Mouse (Mus musculus) forebrain, postnatal 0 days (tissue): ENCODE measurements around the gene Tnrc6a. TPM values are rescaled to one million over a fixed set of nuclear protein-coding genes. Genes with fewer than 3 reads are reported as not detected.

Source experiments
- ATAC-seq: fragments of 200-750 bp; cut with Nextera tagmentation; 2 replicates; pipeline ENCODE4 v1.8.0; 2017; ENCODE audit warnings: mild to moderate bottlenecking, moderate library complexity
- DNase-seq: peaks from one replicate; pipeline ENCODE4 v3.0.0-alpha.2; 2015
- H3K27ac ChIP-seq: fragments of 300-500 bp; sonication (generic); 2 replicates; pipeline ENCODE4 v1.5.1; 2014; ENCODE audit warnings: low read depth, mild to moderate bottlenecking, antibody characterized with exemption, low read length, moderate library complexity, mixed read lengths
- H3K27me3 ChIP-seq: fragments of 300-500 bp; sonication (generic); 2 replicates; pipeline ENCODE4 v1.6.1; 2014; ENCODE audit warnings: mild to moderate bottlenecking, low read length, mixed read lengths; ENCODE audit not compliant: insufficient read depth
- H3K36me3 ChIP-seq: fragments of 300-500 bp; sonication (generic); 2 replicates; pipeline ENCODE4 v1.6.1; 2014; ENCODE audit warnings: mild to moderate bottlenecking, moderate library complexity; ENCODE audit not compliant: insufficient read depth
- H3K4me1 ChIP-seq: fragments of 300-500 bp; sonication (generic); 2 replicates; pipeline ENCODE4 v1.6.1; 2014; ENCODE audit warnings: antibody characterized with exemption; ENCODE audit not compliant: insufficient read depth
- H3K4me2 ChIP-seq: fragments of 300-500 bp; sonication (generic); 2 replicates; pipeline ENCODE4 v1.6.1; 2014; ENCODE audit warnings: low read depth, mild to moderate bottlenecking, moderate library complexity
- H3K4me3 ChIP-seq: fragments of 300-500 bp; sonication (generic); 2 replicates; pipeline ENCODE4 v1.5.1; 2014; ENCODE audit warnings: low read depth, low read length, mixed read lengths
- H3K9ac ChIP-seq: fragments of 300-500 bp; sonication (generic); 2 replicates; pipeline ENCODE4 v1.6.1; 2014; ENCODE audit warnings: mild to moderate bottlenecking
- H3K9me3 ChIP-seq: fragments of 300-500 bp; sonication (generic); 2 replicates; pipeline ENCODE4 v1.6.1; 2016; ENCODE audit warnings: low read length
- CTCF ChIP-seq: sonication (generic); IDR thresholded peaks from 2 replicates; pipeline ENCODE4 v1.5.1; 2016; ENCODE audit warnings: antibody characterized with exemption, control low read depth, low read depth
- WGBS: fragments of 180-500 bp; shearing (Covaris S2); extraction: QIAGEN DNeasy Blood & Tissue Kit; methylation state at CpG from one replicate; pipeline ENCODE4 v1.1.7; 2014; 5-methylcytosine and 5-hydroxymethylcytosine counted together
- polyA plus RNA-seq: library from polyadenylated mRNA; unstranded; fragments of >200 nt; fragmentation: Nextera tagmentation; extraction: Ambion mirVana; gene quantifications from 2 replicates; pipeline ENCODE4 v1.2.1, GENCODE M21; 2015
- total RNA-seq: library from RNA; depleted of rRNA; stranded (reverse); fragments of >200 nt; gene quantifications from 2 replicates; pipeline ENCODE4 v1.2.3, GENCODE M21; 2014

Tnrc6a gene
- total and polyA plus RNA-seq, 2 experiments from 2014 or later = 40.7 to 48.0 TPM

DNA sequence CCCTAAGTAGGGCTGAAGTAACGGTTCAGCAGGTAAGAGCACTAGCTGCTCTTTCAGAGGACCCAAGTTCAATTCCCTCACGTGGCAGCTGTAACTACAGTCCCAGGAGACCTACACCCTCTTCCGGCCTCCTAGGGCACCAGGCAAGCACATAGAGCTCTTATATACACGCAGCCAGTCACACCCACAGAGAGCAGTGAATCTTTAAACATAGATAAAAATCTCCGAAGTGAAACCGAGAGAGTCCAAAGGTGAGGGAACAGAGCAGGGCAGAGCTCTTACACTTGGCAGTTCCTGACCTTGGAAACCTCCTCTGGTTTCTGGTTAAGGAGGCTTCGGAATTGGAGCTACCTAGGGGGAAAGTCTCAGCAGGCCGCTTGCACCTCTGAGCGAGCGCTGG is 75.0 kb downstream of the Tnrc6a start:
- Histone ChIP-seq H3K9me3 (no peaks in the 10 kb centered on the region), H3K27ac (no peak overlapping the region), H3K4me1 (no peaks in the 10 kb centered on the region), H3K4me2 (no peak overlapping the region), H3K9ac (no peak overlapping the region), H3K4me3 (no peak overlapping the region), H3K27me3 (no peaks in the 10 kb centered on the region), H3K36me3 (peaks cover 19% of the 10 kb centered on the region; the same call in 1 of the 2 replicates)
- WGBS = 83% methylated on average over 10 of the region's 10 CpGs
- no peak for DNase-seq
- TF ChIP-seq CTCF = no peak
- ATAC-seq = no peak

DNA sequence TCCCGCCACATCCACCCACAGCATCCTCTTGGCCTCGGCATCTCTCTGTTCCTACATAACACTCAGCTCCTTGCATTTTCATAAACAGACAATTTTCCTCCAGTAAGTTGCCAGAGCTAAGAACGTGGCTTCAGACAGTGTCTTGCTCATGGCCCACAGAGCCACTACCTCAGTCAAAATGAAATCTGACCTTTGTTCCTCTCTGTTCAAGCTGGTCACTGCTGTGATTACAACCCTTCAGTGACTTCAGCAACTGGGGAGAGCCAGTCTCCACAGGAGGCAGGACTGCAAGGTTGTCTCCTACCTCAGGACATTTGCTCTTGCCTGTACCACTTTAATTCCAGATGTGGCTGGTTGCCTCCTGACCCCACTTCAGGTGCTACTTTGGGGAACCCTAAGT is 75.5 kb downstream of the Tnrc6a start:
- WGBS = 85% methylated on average over 3 of the region's 3 CpGs
- H3K9me3 ChIP-seq = no peaks in the 10 kb centered on the region

DNA sequence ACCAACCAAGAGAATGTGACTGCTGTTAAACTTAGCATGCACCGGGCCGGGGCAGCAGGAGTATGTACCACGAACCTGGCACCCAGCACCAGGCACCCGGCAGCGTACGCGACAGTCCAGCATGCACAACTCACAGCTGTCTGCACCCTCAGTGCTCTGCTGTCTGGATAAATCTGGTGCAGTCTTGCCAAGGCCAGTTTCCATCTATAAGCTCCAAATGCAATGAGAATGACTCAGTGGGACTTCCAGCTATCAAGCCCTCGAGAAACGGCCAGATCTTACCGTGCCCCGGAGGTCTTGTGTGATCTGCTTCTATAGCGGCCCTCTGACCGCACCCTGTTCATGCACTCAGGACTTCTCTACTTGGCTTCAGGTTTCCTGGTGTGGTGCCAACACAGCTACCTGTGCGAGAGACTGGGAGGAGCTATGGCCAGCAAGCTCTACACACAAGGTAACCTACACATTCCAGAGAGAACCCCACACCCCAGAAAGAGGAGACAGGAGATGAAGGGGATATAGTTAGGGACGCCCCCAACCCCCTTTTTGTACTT is 76.0 kb downstream of the Tnrc6a start:
- ATAC-seq (no peak), DNase-seq (no peak)
- Histone ChIP-seq H3K27ac (no peak overlapping the region), H3K4me1 (no peaks in the 10 kb centered on the region), H3K36me3 (peaks cover 12% of the 10 kb centered on the region; the same call in 1 of the 2 replicates), H3K9me3 (no peaks in the 10 kb centered on the region), H3K4me2 (no peak overlapping the region), H3K4me3 (no peak overlapping the region), H3K27me3 (no peaks in the 10 kb centered on the region), H3K9ac (no peak overlapping the region)
- WGBS = 91% methylated on average over 15 of the region's 15 CpGs
- no peak for TF ChIP-seq CTCF

More for the DNA sequence above, 75.5 kb downstream of the Tnrc6a start:
- DNase-seq (no peak), ATAC-seq (no peak)
- no peak overlapping the region for H3K4me2 ChIP-seq
- peaks cover 17% of the 10 kb centered on the region; the same call in 1 of the 2 replicates for H3K36me3 ChIP-seq
- no peak overlapping the region for H3K9ac ChIP-seq
- H3K27ac ChIP-seq = no peak overlapping the region
- H3K4me1 ChIP-seq = no peaks in the 10 kb centered on the region
- no peak overlapping the region for H3K4me3 ChIP-seq
- no peak for TF ChIP-seq CTCF
- no peaks in the 10 kb centered on the region for H3K27me3 ChIP-seq

DNA sequence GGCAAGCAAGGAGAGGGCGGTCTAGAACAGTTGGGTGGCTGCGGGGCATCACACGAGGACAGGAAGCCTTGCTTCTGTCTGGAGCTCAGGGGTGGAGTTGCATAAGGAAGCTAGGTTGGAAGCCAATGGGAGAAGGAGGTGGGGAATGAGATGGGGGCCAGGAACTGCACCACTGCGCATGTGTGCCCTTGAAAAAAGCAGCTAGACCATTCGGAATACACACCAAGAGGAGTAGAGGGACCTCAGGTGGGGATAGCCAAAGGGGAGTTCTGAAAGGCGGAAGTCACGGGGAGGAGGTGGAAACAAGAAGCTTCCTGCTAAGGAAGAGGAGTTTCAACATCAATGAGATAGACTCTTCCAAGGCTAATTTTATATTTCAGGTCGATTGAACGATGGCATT is 77.0 kb downstream of the Tnrc6a start:
- H3K4me1 ChIP-seq = no peaks in the 10 kb centered on the region
- ATAC-seq (no peak), DNase-seq (no peak)
- H3K9me3 ChIP-seq = no peaks in the 10 kb centered on the region
- WGBS = 84% methylated on average over 9 of the region's 9 CpGs
- H3K9ac ChIP-seq = no peak overlapping the region
- no peak for TF ChIP-seq CTCF
- no peak overlapping the region for H3K4me3 ChIP-seq
- H3K27me3 ChIP-seq = no peaks in the 10 kb centered on the region
- H3K4me2 ChIP-seq = no peak overlapping the region
- no peak overlapping the region for H3K27ac ChIP-seq
- H3K36me3 ChIP-seq = 0 out of 2 replicates have a peak, but pooled peaks cover 4% of the 10 kb centered on the region

DNA sequence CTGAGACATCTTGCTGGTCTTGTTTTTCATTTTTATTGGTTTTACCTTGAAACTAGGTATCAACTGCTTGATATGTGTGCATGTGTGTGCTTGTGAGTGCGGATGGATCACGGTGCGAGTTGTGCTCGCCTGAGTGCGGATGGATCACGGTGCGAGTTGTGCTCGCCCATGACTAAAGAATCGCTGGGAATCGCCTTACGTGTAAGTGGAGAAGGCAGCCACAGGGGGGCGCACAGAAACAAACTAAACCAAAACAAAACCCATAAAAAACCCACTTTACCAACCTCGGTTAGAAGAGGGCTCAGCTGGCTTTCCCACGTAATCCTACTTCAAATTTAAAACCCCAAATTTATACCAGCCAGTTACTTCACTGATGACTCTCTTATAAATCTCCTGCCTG is 81.6 kb downstream of the Tnrc6a start:
- Histone ChIP-seq H3K27ac (no peak overlapping the region), H3K36me3 (no peaks in the 10 kb centered on the region), H3K9ac (no peak overlapping the region), H3K27me3 (no peaks in the 10 kb centered on the region), H3K4me2 (no peak overlapping the region), H3K4me3 (no peak overlapping the region), H3K9me3 (no peaks in the 10 kb centered on the region), H3K4me1 (no peaks in the 10 kb centered on the region)
- DNase-seq (peak; percentile 77), ATAC-seq (no peak; the same call in 1 of the 2 replicates)
- WGBS = 37% methylated on average over 14 of the region's 14 CpGs
- TF ChIP-seq CTCF = peak; percentile 75

DNA sequence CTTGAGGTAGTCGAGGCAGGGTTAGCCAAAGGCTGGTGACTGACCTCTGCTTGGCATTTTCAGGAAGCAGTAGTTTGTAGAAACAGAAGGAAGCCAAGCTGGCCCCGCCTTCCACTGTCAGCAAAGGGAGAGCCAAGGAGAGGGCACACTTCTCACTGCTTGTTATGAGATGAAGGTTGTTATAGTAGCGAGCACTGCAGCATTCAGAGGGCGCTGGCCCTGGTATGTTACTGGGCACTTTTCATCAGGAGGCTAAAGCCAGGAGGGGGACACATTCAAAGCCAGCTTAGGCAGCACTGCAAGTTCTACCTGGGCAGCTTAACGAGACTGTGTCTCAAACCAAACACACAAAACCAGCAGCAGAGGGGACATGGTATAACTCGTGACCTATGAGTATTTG is 83.9 kb downstream of the Tnrc6a start:
- no peak overlapping the region for H3K27ac ChIP-seq
- no peak for TF ChIP-seq CTCF
- 75% methylated on average over 6 of the region's 6 CpGs for WGBS
- no peaks in the 10 kb centered on the region for H3K9me3 ChIP-seq
- H3K4me3 ChIP-seq = no peak overlapping the region
- H3K9ac ChIP-seq = no peak overlapping the region
- no peaks in the 10 kb centered on the region for H3K4me1 ChIP-seq
- DNase-seq (no peak), ATAC-seq (no peak)
- no peaks in the 10 kb centered on the region for H3K36me3 ChIP-seq
- no peaks in the 10 kb centered on the region for H3K27me3 ChIP-seq
- H3K4me2 ChIP-seq = no peak overlapping the region

DNA sequence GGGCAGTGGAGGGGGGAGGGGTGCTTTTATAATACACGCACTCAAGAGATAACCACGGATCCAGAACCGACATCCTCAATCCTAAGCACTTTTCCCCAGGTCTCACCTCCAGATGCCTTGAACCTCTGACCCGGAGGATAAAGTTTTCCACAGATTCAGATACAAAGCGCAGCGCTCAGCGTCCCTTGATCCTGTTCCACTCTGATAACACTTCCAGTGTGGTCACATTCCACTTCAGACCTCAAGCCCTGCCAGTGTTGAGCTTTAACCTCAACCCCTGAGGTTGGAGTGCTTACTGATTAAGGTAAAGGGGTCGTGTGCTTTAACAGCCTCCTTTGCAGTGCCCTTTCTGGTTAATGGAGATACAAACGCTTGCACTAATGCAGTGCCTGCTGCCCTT is 86.2 kb downstream of the Tnrc6a start:
- Histone ChIP-seq H3K4me3 (no peak overlapping the region), H3K4me1 (no peaks in the 10 kb centered on the region), H3K9me3 (no peaks in the 10 kb centered on the region), H3K27ac (no peak overlapping the region), H3K27me3 (no peaks in the 10 kb centered on the region), H3K4me2 (no peak overlapping the region), H3K9ac (no peak overlapping the region), H3K36me3 (no peaks in the 10 kb centered on the region)
- DNase-seq = no peak
- 80% methylated on average over 9 of the region's 9 CpGs for WGBS
- TF ChIP-seq CTCF = no peak
- ATAC-seq = no peak
